Mouse (Mus musculus) hindbrain, postnatal 0 days (tissue): Measurements from ENCODE around the gene Inafm2. TPM values are rescaled to one million over a fixed set of nuclear protein-coding genes. Genes with fewer than 3 reads are reported as not detected.

Experiments used
- ATAC-seq: fragments of 200-750 bp; cut with Nextera tagmentation; 2 replicates; pipeline ENCODE4 v1.8.0; 2017; ENCODE audit warnings: mild to moderate bottlenecking, moderate TSS enrichment, moderate library complexity
- DNase-seq: peaks from one replicate; pipeline ENCODE4 v3.0.0-alpha.2; 2015; ENCODE audit warnings: low spot score
- H3K27ac ChIP-seq: fragments of 300-500 bp; sonication (generic); 2 replicates; pipeline ENCODE4 v1.5.1; 2014; ENCODE audit warnings: mild to moderate bottlenecking
- H3K27me3 ChIP-seq: fragments of 300-500 bp; sonication (generic); 2 replicates; pipeline ENCODE4 v1.6.1; 2014; ENCODE audit warnings: low read length, mixed read lengths; ENCODE audit not compliant: insufficient read depth
- H3K36me3 ChIP-seq: fragments of 300-500 bp; sonication (generic); 2 replicates; pipeline ENCODE4 v1.6.1; 2014; ENCODE audit warnings: low read length, mixed read lengths; ENCODE audit not compliant: insufficient read depth
- H3K4me1 ChIP-seq: fragments of 300-500 bp; sonication (generic); 2 replicates; pipeline ENCODE4 v1.6.1; 2014; ENCODE audit warnings: antibody characterized with exemption, low read length, mixed read lengths; ENCODE audit not compliant: insufficient read depth
- H3K4me2 ChIP-seq: fragments of 300-500 bp; sonication (generic); 2 replicates; pipeline ENCODE4 v1.6.1; 2014; ENCODE audit warnings: low read depth, mild to moderate bottlenecking, low read length, moderate library complexity, mixed read lengths
- H3K4me3 ChIP-seq: fragments of 300-500 bp; sonication (generic); 2 replicates; pipeline ENCODE4 v1.5.1; 2014; ENCODE audit warnings: low read length
- H3K9ac ChIP-seq: fragments of 300-500 bp; sonication (generic); replicated peaks from 2 replicates; pipeline ENCODE4 v1.6.1; 2014; ENCODE audit warnings: mild to moderate bottlenecking, low read length, moderate library complexity, mixed read lengths
- H3K9me3 ChIP-seq: fragments of 300-500 bp; sonication (generic); 2 replicates; pipeline ENCODE4 v1.6.1; 2016; ENCODE audit warnings: low read length, mixed read lengths
- CTCF ChIP-seq: IDR thresholded peaks from 2 replicates; pipeline ENCODE4 v1.5.1; 2016; ENCODE audit warnings: antibody characterized with exemption, control low read depth, low read depth
- WGBS: fragments of 180-500 bp; shearing (Covaris S2); extraction: QIAGEN DNeasy Blood & Tissue Kit; methylation state at CpG from one replicate; pipeline ENCODE4 v1.1.7; 2014; 5-methylcytosine and 5-hydroxymethylcytosine counted together
- polyA plus RNA-seq: library from polyadenylated mRNA; unstranded; fragments of >200 nt; fragmentation: Nextera tagmentation; extraction: Ambion mirVana; gene quantifications from 2 replicates; pipeline ENCODE4 v1.2.1, GENCODE M21; 2015
- total RNA-seq: library from RNA; depleted of rRNA; stranded (reverse); fragments of >200 nt; gene quantifications from 2 replicates; pipeline ENCODE4 v1.2.3, GENCODE M21; 2014

Gene Inafm2
- total and polyA plus RNA-seq, 2 experiments from 2014 or later, result 18.9 to 19.8 TPM

DNA sequence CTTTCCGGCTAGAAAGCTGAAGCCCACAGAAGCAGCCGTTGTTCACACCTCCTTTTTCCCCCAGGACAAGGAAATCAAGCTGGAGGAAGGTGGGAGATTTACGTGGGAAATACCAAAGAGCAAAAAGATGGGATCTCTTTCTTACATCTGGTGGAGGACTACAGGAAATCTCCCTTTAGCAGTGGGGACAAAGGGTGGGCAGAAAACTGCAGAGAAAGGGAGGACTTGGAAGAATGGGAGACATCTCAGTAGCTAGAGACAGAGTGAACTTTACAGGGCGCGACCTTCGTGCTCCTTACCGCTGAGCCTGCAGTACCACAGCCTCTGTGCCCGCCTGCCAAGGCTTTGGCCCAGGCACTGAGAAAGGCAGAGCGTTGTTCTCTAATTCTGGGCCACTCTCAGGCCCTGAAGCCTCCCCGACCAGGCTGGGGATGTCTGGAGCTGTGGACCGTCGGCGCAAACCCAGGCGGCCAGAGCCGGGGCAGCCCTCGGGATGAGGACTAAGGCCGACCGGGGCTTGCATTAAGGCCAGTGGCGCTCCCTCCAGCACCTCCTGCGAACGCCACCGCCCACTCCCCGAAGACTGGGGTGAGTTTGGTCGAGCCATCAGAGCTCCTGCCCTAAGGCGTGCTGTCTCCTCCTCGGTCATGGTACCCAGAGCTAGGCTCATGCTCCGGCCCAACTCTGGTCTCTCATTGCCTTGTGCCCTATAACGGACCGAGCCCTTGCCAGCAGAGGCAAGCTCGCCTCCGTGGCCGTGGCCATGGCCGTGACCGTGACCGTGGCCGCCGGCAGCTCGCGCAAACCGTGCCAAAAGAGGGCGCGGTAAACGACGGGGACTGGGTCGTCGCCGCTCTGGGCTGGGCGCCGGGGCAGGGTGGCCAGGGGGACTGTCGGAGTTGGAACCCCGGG lies 43.3 kb upstream of the Inafm2 start:
- H3K9ac ChIP-seq, result no peak overlapping the region
- peaks cover 23% of the 10 kb centered on the region for H3K4me1 ChIP-seq
- peak overlapping the region; percentile 38 for H3K4me3 ChIP-seq
- DNase-seq (no peak), ATAC-seq (no peak)
- peak overlapping the region; percentile 60 for H3K4me2 ChIP-seq
- H3K9me3 ChIP-seq, result no peaks in the 10 kb centered on the region
- H3K27me3 ChIP-seq, result peaks cover 69% of the 10 kb centered on the region
- H3K27ac ChIP-seq, result no peak overlapping the region
- no peak for TF ChIP-seq CTCF
- H3K36me3 ChIP-seq, result no peaks in the 10 kb centered on the region
- WGBS, result 5% methylated on average over 49 of the region's 51 CpGs

DNA sequence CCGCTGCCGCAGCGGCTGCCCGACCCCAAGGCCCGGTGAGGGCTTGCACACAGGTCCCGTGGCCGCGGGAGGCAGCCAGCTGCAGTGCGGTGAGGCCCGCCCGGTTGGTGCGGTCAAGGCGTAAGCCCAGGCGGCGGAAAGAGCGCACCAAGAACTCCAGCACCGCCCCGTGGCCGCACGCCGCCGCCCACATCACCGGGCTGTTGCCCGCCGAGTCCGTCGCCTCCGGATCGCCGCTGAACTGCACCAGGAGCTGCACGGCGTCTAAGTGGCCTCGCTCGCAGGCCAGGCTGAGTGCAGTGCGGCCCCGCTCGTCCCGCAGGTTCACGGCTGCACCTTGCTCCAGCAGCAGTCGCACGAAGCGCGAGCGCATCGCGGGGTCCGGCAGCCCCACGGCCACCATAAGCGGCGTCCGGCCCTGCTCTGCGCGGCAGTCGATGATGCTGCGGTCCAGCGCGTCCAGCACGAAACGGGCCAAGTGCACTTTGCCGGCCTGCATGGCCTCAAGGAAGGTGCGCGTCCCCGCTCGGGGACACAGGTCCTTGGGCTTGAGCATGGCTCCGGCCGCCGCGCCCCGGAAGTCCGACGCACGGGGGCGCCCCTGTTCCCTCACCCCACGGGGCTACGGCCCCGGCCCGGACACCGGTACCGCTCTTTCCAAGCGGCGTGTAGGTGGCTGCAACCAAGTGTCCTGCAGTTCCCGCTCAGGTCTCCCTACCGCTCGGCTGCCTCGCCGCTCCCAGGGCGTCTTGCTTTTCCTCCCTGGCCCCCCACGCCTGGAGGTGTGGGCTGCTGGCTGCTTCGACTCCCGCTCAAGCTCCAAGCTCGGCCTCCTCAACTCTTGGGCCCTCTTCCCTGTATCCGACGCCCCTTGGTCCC lies 42.4 kb upstream of the Inafm2 start:
- Histone ChIP-seq H3K27me3 (peaks cover 75% of the 10 kb centered on the region), H3K4me2 (peak overlapping the region; percentile 60), H3K27ac (no peak overlapping the region), H3K9me3 (no peaks in the 10 kb centered on the region), H3K36me3 (no peaks in the 10 kb centered on the region), H3K4me1 (peaks cover 23% of the 10 kb centered on the region), H3K9ac (peak overlapping the region; percentile 5; the same call in 1 of the 2 replicates), H3K4me3 (peak overlapping the region; percentile 38)
- TF ChIP-seq CTCF, result 0 out of 2 replicates have a peak, but pooled peaks have one; percentile 14
- DNase-seq (no peak), ATAC-seq (peak; percentile 33; the same call in 1 of the 2 replicates)
- 2% methylated on average over 87 of the region's 93 CpGs for WGBS

DNA sequence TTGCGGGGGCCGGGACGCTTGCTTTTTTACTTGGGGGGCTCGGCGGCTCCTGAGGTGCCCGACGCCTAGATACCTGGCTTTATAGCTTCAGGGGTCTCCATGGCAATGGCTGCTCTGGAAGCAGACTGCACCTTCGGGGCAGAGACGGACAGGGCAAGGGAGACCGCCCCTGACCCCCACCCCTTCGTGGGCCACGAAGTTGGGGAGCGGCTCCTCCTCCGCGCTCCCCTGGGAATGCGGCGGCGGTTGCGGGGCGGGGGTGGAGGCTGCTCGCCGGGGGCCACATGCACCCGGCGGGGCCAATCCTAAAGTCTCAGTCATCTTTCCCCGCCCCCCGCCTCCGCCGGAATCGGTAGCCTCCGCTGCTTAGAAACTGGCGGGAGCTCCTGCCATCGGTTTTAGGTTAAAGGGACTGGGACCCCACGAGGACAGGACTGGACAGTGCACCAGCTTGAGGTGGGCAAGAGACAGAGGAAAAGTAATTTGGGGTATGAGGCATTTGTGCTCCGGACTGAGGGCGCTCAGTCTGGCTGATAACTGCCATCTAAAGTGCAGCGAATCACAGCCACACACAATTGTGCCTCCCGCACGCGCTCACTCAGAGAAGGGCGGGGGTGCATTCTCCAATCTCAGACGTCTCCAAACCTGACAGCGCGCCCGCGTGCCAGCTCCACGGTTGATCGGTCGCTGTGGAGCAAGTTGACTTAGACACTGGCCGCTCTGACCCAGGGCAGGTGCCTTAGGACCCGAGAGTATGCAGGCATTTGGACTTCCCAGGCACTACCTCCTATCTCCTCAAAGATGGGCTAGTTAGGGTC lies 41.4 kb upstream of the Inafm2 start, which contains the start of gene Ankrd63:
Gene Ankrd63, minus strand, starts transcription at position 51 of the 818 bp plus-strand sequence.
- no peak for TF ChIP-seq CTCF
- Histone ChIP-seq H3K9me3 (no peaks in the 10 kb centered on the region), H3K4me2 (peak within 1 kb of the TSS; percentile 60), H3K36me3 (no peaks in the 10 kb centered on the region), H3K27me3 (peaks cover 79% of the 10 kb centered on the region), H3K4me3 (peak within 1 kb of the TSS; percentile 38), H3K4me1 (peaks cover 23% of the 10 kb centered on the region), H3K9ac (peak within 1 kb of the TSS; percentile 5; the same call in 1 of the 2 replicates), H3K27ac (no peak within 1 kb of the TSS)
- ATAC-seq (no peak), DNase-seq (no peak)
- 1% methylated on average over 50 of the region's 50 CpGs for WGBS

DNA sequence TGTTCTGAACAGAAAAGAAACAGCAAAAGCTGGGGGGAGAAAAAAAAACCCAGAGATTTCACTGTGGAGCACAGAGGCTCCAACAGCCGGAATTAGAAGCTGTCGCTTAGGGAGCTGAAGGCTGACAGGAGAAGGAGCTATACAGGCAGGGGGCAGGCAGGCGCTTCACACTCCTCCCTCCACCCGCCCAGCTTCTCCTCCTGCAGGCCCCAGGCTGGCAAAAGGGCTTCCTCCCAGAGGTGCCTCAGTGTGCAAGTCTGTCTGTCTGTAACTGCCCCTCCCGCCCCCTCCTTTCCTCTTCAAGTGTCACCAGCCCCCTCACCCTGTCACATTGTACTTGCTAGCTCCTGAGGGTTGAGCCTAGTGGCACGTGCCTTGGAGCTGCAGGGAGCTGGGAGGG lies 39.1 kb upstream of the Inafm2 start:
- Histone ChIP-seq H3K4me3 (no peak overlapping the region), H3K27me3 (peaks cover 75% of the 10 kb centered on the region), H3K9ac (no peak overlapping the region), H3K9me3 (no peaks in the 10 kb centered on the region), H3K4me2 (no peak overlapping the region), H3K27ac (no peak overlapping the region), H3K4me1 (peaks cover 24% of the 10 kb centered on the region), H3K36me3 (no peaks in the 10 kb centered on the region)
- no peak for DNase-seq
- ATAC-seq, result no peak
- WGBS, result 17% methylated on average over 6 of the region's 6 CpGs
- TF ChIP-seq CTCF, result 0 out of 2 replicates have a peak, but pooled peaks have one; percentile 8

DNA sequence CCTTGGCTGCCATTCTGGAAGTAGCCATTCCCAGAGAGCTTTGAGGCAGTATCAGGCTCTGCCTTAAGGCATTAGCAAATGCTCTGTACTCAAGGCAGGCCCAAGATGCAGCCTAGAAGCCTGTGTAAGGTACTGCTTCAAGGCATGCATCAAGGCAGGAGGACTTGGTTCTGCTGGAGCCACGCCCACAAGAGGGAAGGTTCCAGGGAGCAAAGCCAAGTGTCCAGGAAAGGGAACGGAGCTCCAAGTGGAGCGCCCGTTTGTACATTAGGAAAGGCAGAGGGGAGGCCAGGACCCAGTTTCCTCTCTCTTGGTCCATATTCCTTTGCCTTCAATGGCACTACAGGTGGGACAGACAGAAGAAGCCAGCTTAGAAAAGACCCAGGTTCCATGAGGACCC lies 37.1 kb upstream of the Inafm2 start:
- Histone ChIP-seq H3K4me3 (no peak overlapping the region), H3K27me3 (peaks cover 63% of the 10 kb centered on the region), H3K36me3 (no peaks in the 10 kb centered on the region), H3K4me2 (no peak overlapping the region), H3K27ac (no peak overlapping the region), H3K9me3 (no peaks in the 10 kb centered on the region), H3K4me1 (peaks cover 19% of the 10 kb centered on the region), H3K9ac (no peak overlapping the region)
- TF ChIP-seq CTCF, result no peak
- DNase-seq (no peak), ATAC-seq (no peak)
- WGBS, result 68% methylated on average over 4 of the region's 4 CpGs

DNA sequence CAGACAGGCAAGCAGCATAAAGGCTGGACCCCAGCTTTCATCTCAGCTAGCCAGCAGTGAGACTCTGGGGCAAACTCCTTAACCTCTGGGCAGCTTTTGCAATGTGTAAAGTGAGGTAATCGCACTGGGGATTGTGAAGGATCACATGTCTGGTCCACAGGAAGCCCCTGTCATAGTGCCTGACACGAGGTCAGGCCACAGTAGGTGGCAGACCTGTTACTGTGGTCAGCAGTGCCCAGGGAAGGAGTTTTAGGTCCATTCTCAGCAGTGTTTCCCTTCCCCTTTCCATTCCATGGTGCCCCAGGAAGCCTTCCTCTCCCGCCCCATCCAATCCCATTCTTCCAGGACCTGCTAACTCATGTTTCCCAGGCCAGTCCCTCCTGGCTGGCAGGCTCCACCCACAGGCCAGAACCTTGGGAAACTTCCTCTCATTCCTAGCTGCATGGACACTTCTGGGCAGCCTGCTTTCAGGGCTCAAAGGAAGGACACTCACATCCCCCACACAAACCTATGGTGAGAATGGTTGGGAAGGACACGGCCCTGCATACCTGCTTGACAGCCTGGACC lies 35.8 kb upstream of the Inafm2 start:
- no peak overlapping the region for H3K9ac ChIP-seq
- TF ChIP-seq CTCF, result no peak
- peaks cover 50% of the 10 kb centered on the region for H3K27me3 ChIP-seq
- no peak overlapping the region for H3K4me2 ChIP-seq
- H3K9me3 ChIP-seq, result no peaks in the 10 kb centered on the region
- H3K4me1 ChIP-seq, result peaks cover 13% of the 10 kb centered on the region
- 57% methylated on average over 4 of the region's 4 CpGs for WGBS
- H3K4me3 ChIP-seq, result no peak overlapping the region
- DNase-seq, result no peak
- no peaks in the 10 kb centered on the region for H3K36me3 ChIP-seq
- no peak overlapping the region for H3K27ac ChIP-seq
- no peak for ATAC-seq
